Mouse (Mus musculus) testis, adult 2 months (tissue): Measurements from ENCODE around the gene Rnf11. TPM values are rescaled to one million over a fixed set of nuclear protein-coding genes. Genes with fewer than 3 reads are reported as not detected.

Experiments
- H3K27ac ChIP-seq: fragments of 200-500 bp; 2 replicates; pipeline ENCODE4 v1.5.1; 2012; ENCODE audit warnings: low read depth, low read length; ENCODE audit not compliant: control insufficient read depth, insufficient read depth
- H3K27me3 ChIP-seq: fragments of 200-500 bp; 2 replicates; pipeline ENCODE4 v1.6.1; 2012; ENCODE audit warnings: mild to moderate bottlenecking, low read length, moderate library complexity; ENCODE audit not compliant: control insufficient read depth, insufficient read depth
- H3K36me3 ChIP-seq: fragments of 200-500 bp; 2 replicates; pipeline ENCODE4 v1.6.1; 2012; ENCODE audit warnings: mild to moderate bottlenecking, low read length; ENCODE audit not compliant: control insufficient read depth, insufficient read depth
- H3K4me1 ChIP-seq: fragments of 200-500 bp; 2 replicates; pipeline ENCODE4 v1.6.1; 2012; ENCODE audit warnings: low read length; ENCODE audit not compliant: control insufficient read depth, insufficient read depth
- H3K4me3 ChIP-seq: fragments of 200-500 bp; 2 replicates; pipeline ENCODE4 v1.5.1; 2012; ENCODE audit warnings: low read depth, mild to moderate bottlenecking, low read length, moderate library complexity, mixed read lengths; ENCODE audit not compliant: control insufficient read depth
- CTCF ChIP-seq: fragments of 200-500 bp; IDR thresholded peaks from 2 replicates; pipeline ENCODE4 v1.5.1; 2012; ENCODE audit warnings: low read depth, mild to moderate bottlenecking, inconsistent platforms, low read length, moderate library complexity; ENCODE audit not compliant: control insufficient read depth, insufficient read depth, insufficient replicate concordance
- POLR2A ChIP-seq: fragments of 200-500 bp; IDR thresholded peaks from 2 replicates; pipeline ENCODE4 v1.6.1; 2012; ENCODE audit warnings: low read depth, mild to moderate bottlenecking, inconsistent platforms, low read length, moderate library complexity; ENCODE audit not compliant: control insufficient read depth
- polyA plus RNA-seq: library from polyadenylated mRNA; depleted of rRNA; stranded (reverse); fragments of >200 nt; gene quantifications from 2 replicates; pipeline ENCODE4 v1.2.3, GENCODE M21; 2012

Gene Rnf11
- polyA plus RNA-seq, 1 experiment = 44.2 TPM

- no peak for TF ChIP-seq POLR2A
- TF ChIP-seq CTCF = no peak
- Histone ChIP-seq H3K36me3 (no peaks in the 10 kb centered on the region), H3K27ac (no peak overlapping the region), H3K4me1 (no peaks in the 10 kb centered on the region), H3K27me3 (no peaks in the 10 kb centered on the region), H3K4me3 (no peak overlapping the region)
Measured at GRCm38 (mm10) chr4:109445397-109445796, 39.1 kb downstream of the Rnf11 start.

- H3K27me3 ChIP-seq = no peaks in the 10 kb centered on the region
- H3K36me3 ChIP-seq = no peaks in the 10 kb centered on the region
- TF ChIP-seq CTCF (no peak), POLR2A (no peak)
- no peaks in the 10 kb centered on the region for H3K4me1 ChIP-seq
- no peak overlapping the region for H3K4me3 ChIP-seq
- H3K27ac ChIP-seq = no peak overlapping the region
Measured at GRCm38 (mm10) chr4:109444951-109445350, 39.6 kb downstream of the Rnf11 start.

DNA sequence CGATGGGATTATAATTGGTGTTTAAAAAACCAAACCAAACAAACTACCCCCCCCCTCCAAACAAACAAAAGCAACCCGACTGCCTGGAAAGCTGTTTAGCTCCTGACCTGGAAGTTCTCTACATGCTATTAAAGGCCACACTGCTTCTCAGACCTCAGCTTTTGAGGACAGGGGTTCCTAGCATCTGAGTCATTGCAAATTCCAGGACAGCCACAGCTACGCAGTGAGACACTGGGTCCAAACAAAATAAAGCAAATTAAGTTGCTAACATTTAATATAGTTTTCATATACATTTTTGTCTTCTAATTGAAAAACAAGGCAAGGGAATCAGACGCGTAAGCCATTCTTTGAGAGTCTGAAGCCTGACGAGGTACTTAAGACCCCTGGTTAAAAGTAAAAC, 40.1 kb downstream of the Rnf11 start:
- no peaks in the 10 kb centered on the region for H3K36me3 ChIP-seq
- H3K4me3 ChIP-seq = no peak overlapping the region
- no peaks in the 10 kb centered on the region for H3K27me3 ChIP-seq
- TF ChIP-seq CTCF = no peak
- TF ChIP-seq POLR2A = no peak
- no peak overlapping the region for H3K27ac ChIP-seq
- no peaks in the 10 kb centered on the region for H3K4me1 ChIP-seq

- no peaks in the 10 kb centered on the region; the same call in 1 of the 2 replicates for H3K4me1 ChIP-seq
- no peaks in the 10 kb centered on the region for H3K27me3 ChIP-seq
- no peak overlapping the region for H3K4me3 ChIP-seq
- no peaks in the 10 kb centered on the region for H3K36me3 ChIP-seq
- TF ChIP-seq POLR2A = no peak
- TF ChIP-seq CTCF = no peak
- no peak overlapping the region for H3K27ac ChIP-seq
Measured at GRCm38 (mm10) chr4:109442649-109443048, 41.9 kb downstream of the Rnf11 start.

GRCm38 (mm10) chr4:109442126-109442525, 42.4 kb downstream of the Rnf11 start:
- Histone ChIP-seq H3K4me3 (no peak overlapping the region), H3K36me3 (no peaks in the 10 kb centered on the region), H3K27me3 (no peaks in the 10 kb centered on the region), H3K4me1 (no peaks in the 10 kb centered on the region; the same call in 1 of the 2 replicates), H3K27ac (no peak overlapping the region)
- no peak for TF ChIP-seq CTCF
- no peak for TF ChIP-seq POLR2A

GRCm38 (mm10) chr4:109441000-109441399, 43.5 kb downstream of the Rnf11 start:
- Histone ChIP-seq H3K27me3 (no peaks in the 10 kb centered on the region), H3K4me1 (no peaks in the 10 kb centered on the region; the same call in 1 of the 2 replicates), H3K27ac (no peak overlapping the region), H3K36me3 (no peaks in the 10 kb centered on the region), H3K4me3 (no peak overlapping the region)
- no peak for TF ChIP-seq CTCF
- no peak for TF ChIP-seq POLR2A

GRCm38 (mm10) chr4:109440381-109440780, 44.1 kb downstream of the Rnf11 start:
- Histone ChIP-seq H3K4me3 (no peak overlapping the region), H3K36me3 (no peaks in the 10 kb centered on the region), H3K27me3 (no peaks in the 10 kb centered on the region), H3K4me1 (no peaks in the 10 kb centered on the region; the same call in 1 of the 2 replicates), H3K27ac (no peak overlapping the region)
- TF ChIP-seq POLR2A = no peak
- no peak for TF ChIP-seq CTCF

DNA sequence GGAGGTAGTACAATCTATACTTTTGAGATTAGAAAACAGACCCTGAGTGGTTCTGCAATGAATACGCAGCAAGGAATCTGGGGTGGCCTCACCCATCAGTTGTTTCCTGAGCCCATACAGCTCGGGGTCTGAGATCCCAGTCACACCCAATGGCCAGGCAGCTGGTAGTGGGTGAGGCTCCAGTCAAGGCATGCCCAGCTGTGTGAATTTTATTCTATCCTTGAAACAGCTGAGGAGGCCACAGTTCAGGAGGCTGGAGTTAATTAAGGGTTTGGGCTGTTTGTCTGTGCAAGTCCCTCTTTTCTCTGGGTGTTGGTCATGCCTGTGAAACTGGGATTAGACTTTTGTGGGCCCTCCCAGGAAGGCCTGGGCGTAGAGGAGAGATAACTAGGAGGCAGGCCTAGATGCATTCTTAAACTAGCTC, 44.7 kb downstream of the Rnf11 start:
- Histone ChIP-seq H3K27me3 (no peaks in the 10 kb centered on the region), H3K27ac (no peak overlapping the region), H3K4me3 (no peak overlapping the region), H3K36me3 (no peaks in the 10 kb centered on the region), H3K4me1 (no peaks in the 10 kb centered on the region; the same call in 1 of the 2 replicates)
- no peak for TF ChIP-seq CTCF
- TF ChIP-seq POLR2A = no peak
